Mouse (Mus musculus) liver, embryonic 14.5 days (tissue): ENCODE measurements around the gene Gm13288.
"Not testable (repeated sequence)": the region's sequence is repeated elsewhere in the genome, so short reads cannot be mapped to it uniquely, and the experiment has no call there.

Experiments used
- CTCF ChIP-seq: IDR thresholded peaks from 2 replicates; pipeline ENCODE4 v1.5.1; 2016; ENCODE audit warnings: antibody characterized with exemption, low read depth, control low read depth
- EP300 ChIP-seq: IDR thresholded peaks from 2 replicates; pipeline ENCODE4 v1.6.1; 2016; ENCODE audit warnings: antibody characterized with exemption, low read depth

GRCm38 (mm10) chr4:88791250-88791649 lies 14.1 kb upstream of the Gm13288 start, which contains the start of gene Gm13278:
- TF ChIP-seq CTCF, EP300: not testable (repeated sequence)
